Mouse (Mus musculus): ENCODE measurements around the gene Cdan1.

- no peak for TF ChIP-seq GATA1 (IDR thresholded peaks at IDR 0.05; ENCODE audit: borderline replicate concordance, low read length)
- TF ChIP-seq FLI1 (IDR thresholded peaks at IDR 0.05; ENCODE audit: low read length): no peak
These were observed 182.5 kb downstream of the Cdan1 start for GRCm38 (mm10) chr2:120667446-120667845.
